Mouse (Mus musculus): ENCODE measurements at regions not wholly inside any gene's neighbourhood (a gene's known extent, or its start where the extent isn't known, plus 50 kb on each side); places are given as distances from the start of the nearest gene placed in this dataset.

DNA sequence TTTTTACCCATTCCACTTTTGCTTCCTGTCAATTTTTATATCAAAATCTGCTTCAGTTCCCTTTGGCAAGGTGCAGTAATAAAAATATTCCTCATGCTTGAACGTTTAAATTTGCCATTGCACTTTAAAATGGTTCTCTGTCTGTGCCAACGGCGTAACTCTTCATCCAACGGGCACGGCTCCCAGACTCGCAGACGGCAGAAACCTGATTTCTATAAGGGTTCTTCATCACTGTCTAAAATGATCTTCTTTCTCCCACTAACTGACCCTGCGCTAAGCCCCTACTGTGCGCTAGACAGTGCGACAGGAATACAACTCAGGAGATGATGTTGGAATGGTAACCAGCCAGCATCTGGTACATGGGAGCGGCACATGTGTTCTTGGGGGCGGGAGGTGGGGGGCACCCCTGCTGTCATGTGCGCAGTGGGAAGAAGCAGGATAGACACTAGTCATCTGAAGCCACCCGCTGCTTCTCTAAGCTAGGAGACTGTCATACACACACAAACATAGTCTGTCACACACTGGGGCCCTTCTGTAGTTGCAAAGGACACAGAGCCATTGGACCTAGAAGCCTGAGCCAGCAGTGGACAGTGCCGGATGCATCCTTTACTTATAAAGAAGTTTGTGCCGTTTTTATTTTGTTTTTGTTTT, 197.8 kb downstream of the Rpap3 start:
- WGBS: 92% methylated on average over 16 of the region's 16 CpGs

GRCm38 (mm10) chr15:97507176-97507575, 198.4 kb downstream of the Rpap3 start:
- DNase-seq (ENCODE audit: extremely low read depth, low read depth, low spot score): no peak

More for the DNA sequence above, 197.8 kb downstream of the Rpap3 start:
- H3K27ac ChIP-seq (replicated peaks; ENCODE audit: insufficient read depth, low read depth, low read length): no peak overlapping the region
- no peaks in the 10 kb centered on the region for H3K36me3 ChIP-seq (ENCODE audit: control insufficient read depth, insufficient read depth, low read length)
- H3K27me3 ChIP-seq (ENCODE audit: control insufficient read depth, insufficient read depth, low read length): no peaks in the 10 kb centered on the region
- no peaks in the 10 kb centered on the region for H3K4me1 ChIP-seq (ENCODE audit: control insufficient read depth, insufficient read depth, low read length)
- H3K4me3 ChIP-seq (ENCODE audit: insufficient read depth, low read depth, low read length): no peak overlapping the region
- no peak for DNase-seq (ENCODE audit: extremely low read depth, low read depth, low spot score)
- TF ChIP-seq POLR2A (IDR thresholded peaks at IDR 0.05; ENCODE audit: extremely low read depth, insufficient read depth, low read length): no peak
- TF ChIP-seq CTCF (IDR thresholded peaks at IDR 0.05; ENCODE audit: low read depth, low read length): no peak
- no peak overlapping the region for H3K9ac ChIP-seq (ENCODE audit: low read depth, low read length)
- H3K79me2 ChIP-seq (ENCODE audit: control insufficient read depth, insufficient read depth, low read length): no peaks in the 10 kb centered on the region

DNA sequence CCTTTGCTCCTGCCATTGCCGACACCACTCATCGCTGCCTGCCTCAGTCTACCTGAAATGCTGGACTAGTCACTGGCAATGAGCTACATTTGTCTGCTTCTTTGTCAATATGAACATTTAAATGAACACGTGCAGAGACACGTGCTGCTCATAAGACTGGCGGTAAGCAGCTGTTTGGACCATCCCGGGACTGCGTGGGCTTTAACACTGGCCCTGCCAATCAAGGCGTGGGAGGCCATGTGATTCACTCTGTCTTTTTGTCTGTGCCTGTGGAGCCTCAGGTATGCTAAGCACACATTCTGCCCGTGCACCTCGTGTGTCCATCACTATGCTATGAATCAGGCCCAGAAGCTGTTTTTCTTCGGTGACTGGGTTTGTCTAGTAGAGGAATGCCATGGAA, 199.9 kb downstream of the Rpap3 start:
- H3K27ac ChIP-seq (replicated peaks; ENCODE audit: insufficient read depth, low read depth, low read length): no peak overlapping the region
- H3K36me3 ChIP-seq (ENCODE audit: control insufficient read depth, insufficient read depth, low read length): no peaks in the 10 kb centered on the region
- DNase-seq (ENCODE audit: extremely low read depth, low read depth, low spot score): no peak
- H3K9ac ChIP-seq (ENCODE audit: low read depth, low read length): no peak overlapping the region
- H3K4me1 ChIP-seq (ENCODE audit: control insufficient read depth, insufficient read depth, low read length): no peaks in the 10 kb centered on the region
- H3K27me3 ChIP-seq (ENCODE audit: control insufficient read depth, insufficient read depth, low read length): no peaks in the 10 kb centered on the region
- TF ChIP-seq CTCF (IDR thresholded peaks at IDR 0.05; ENCODE audit: low read depth, low read length) (no peak), POLR2A (IDR thresholded peaks at IDR 0.05; ENCODE audit: extremely low read depth, insufficient read depth, low read length) (no peak)
- WGBS: 94% methylated on average over 11 of the region's 11 CpGs
- H3K79me2 ChIP-seq (ENCODE audit: control insufficient read depth, insufficient read depth, low read length): no peaks in the 10 kb centered on the region
- no peak overlapping the region for H3K4me3 ChIP-seq (ENCODE audit: insufficient read depth, low read depth, low read length)

More at GRCm38 (mm10) chr15:97507176-97507575, 198.4 kb downstream of the Rpap3 start:
- Histone ChIP-seq H3K4me1 (ENCODE audit: control insufficient read depth, insufficient read depth, low read length) (no peaks in the 10 kb centered on the region), H3K27me3 (ENCODE audit: control insufficient read depth, insufficient read depth, low read length) (no peaks in the 10 kb centered on the region), H3K79me2 (ENCODE audit: control insufficient read depth, insufficient read depth, low read length) (no peaks in the 10 kb centered on the region), H3K9ac (ENCODE audit: low read depth, low read length) (no peak overlapping the region), H3K4me3 (ENCODE audit: insufficient read depth, low read depth, low read length) (no peak overlapping the region), H3K36me3 (ENCODE audit: control insufficient read depth, insufficient read depth, low read length) (no peaks in the 10 kb centered on the region), H3K27ac (replicated peaks; ENCODE audit: insufficient read depth, low read depth, low read length) (no peak overlapping the region)
- WGBS: 97% methylated on average over 11 of the region's 11 CpGs
- TF ChIP-seq CTCF (IDR thresholded peaks at IDR 0.05; ENCODE audit: low read depth, low read length) (no peak), POLR2A (IDR thresholded peaks at IDR 0.05; ENCODE audit: extremely low read depth, insufficient read depth, low read length) (no peak)

DNA sequence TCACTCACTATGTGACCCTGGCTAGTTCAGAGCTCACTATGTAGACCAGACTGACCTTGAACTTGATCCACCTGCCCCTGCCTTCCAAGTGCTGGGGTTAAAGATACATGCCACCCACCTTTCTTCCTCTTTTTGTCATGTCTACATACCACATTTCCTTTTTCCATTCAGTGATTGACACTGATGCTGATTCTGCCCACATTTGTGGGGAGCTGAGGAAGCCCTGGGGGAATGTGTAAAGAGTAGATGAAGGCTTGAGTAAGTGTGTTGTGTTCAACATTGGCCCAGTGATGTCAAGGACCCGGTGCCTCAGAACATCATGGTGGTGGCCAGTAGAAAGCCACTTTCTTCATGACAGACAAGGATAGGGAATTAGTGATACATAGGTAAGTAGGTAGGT, 201.3 kb downstream of the Rpap3 start:
- 81% methylated on average over 1 of the region's 1 CpGs for WGBS
- H3K79me2 ChIP-seq (ENCODE audit: control insufficient read depth, insufficient read depth, low read length): no peaks in the 10 kb centered on the region
- H3K4me3 ChIP-seq (ENCODE audit: insufficient read depth, low read depth, low read length): no peak overlapping the region
- H3K9ac ChIP-seq (ENCODE audit: low read depth, low read length): no peak overlapping the region
- DNase-seq (ENCODE audit: extremely low read depth, low read depth, low spot score): no peak
- no peak for TF ChIP-seq POLR2A (IDR thresholded peaks at IDR 0.05; ENCODE audit: extremely low read depth, insufficient read depth, low read length)
- no peak for TF ChIP-seq CTCF (IDR thresholded peaks at IDR 0.05; ENCODE audit: low read depth, low read length)
- no peaks in the 10 kb centered on the region for H3K36me3 ChIP-seq (ENCODE audit: control insufficient read depth, insufficient read depth, low read length)
- H3K4me1 ChIP-seq (ENCODE audit: control insufficient read depth, insufficient read depth, low read length): no peaks in the 10 kb centered on the region
- H3K27ac ChIP-seq (replicated peaks; ENCODE audit: insufficient read depth, low read depth, low read length): no peak overlapping the region
- no peaks in the 10 kb centered on the region for H3K27me3 ChIP-seq (ENCODE audit: control insufficient read depth, insufficient read depth, low read length)

DNA sequence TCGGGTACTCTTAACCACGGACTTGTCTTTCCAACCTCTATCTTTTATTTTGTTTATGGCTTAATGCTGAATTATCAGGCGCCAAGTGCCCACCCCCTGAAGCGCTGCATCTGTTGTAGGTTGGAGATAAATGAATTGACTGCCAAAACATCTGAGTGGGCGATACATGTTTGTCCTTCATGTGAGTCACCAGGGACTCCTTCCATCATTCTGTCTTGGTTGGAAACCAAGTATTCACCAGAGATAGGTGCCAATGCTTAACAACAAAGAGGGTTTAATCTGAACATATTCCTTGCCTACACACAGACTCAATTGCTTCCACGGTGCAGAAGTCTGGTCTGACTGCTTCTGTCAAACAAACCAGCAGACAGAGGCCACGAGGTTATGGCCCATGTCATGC, 203.6 kb downstream of the Rpap3 start:
- TF ChIP-seq CTCF (IDR thresholded peaks at IDR 0.05; ENCODE audit: low read depth, low read length): no peak
- TF ChIP-seq POLR2A (IDR thresholded peaks at IDR 0.05; ENCODE audit: extremely low read depth, insufficient read depth, low read length): no peak
- 90% methylated on average over 7 of the region's 7 CpGs for WGBS

GRCm38 (mm10) chr15:97501420-97501819, 204.2 kb downstream of the Rpap3 start:
- no peaks in the 10 kb centered on the region for H3K4me1 ChIP-seq (ENCODE audit: control insufficient read depth, insufficient read depth, low read length)
- no peak overlapping the region for H3K27ac ChIP-seq (replicated peaks; ENCODE audit: insufficient read depth, low read depth, low read length)
- H3K79me2 ChIP-seq (ENCODE audit: control insufficient read depth, insufficient read depth, low read length): no peaks in the 10 kb centered on the region
- no peak overlapping the region for H3K4me3 ChIP-seq (ENCODE audit: insufficient read depth, low read depth, low read length)
- H3K36me3 ChIP-seq (ENCODE audit: control insufficient read depth, insufficient read depth, low read length): no peaks in the 10 kb centered on the region
- WGBS: 87% methylated on average over 9 of the region's 9 CpGs
- no peak overlapping the region for H3K9ac ChIP-seq (ENCODE audit: low read depth, low read length)
- TF ChIP-seq POLR2A (IDR thresholded peaks at IDR 0.05; ENCODE audit: extremely low read depth, insufficient read depth, low read length): no peak
- no peak for TF ChIP-seq CTCF (IDR thresholded peaks at IDR 0.05; ENCODE audit: low read depth, low read length)
- DNase-seq (ENCODE audit: extremely low read depth, low read depth, low spot score): no peak
- H3K27me3 ChIP-seq (ENCODE audit: control insufficient read depth, insufficient read depth, low read length): no peaks in the 10 kb centered on the region

More for the DNA sequence above, 203.6 kb downstream of the Rpap3 start:
- no peaks in the 10 kb centered on the region for H3K36me3 ChIP-seq (ENCODE audit: control insufficient read depth, insufficient read depth, low read length)
- H3K79me2 ChIP-seq (ENCODE audit: control insufficient read depth, insufficient read depth, low read length): no peaks in the 10 kb centered on the region
- no peaks in the 10 kb centered on the region for H3K4me1 ChIP-seq (ENCODE audit: control insufficient read depth, insufficient read depth, low read length)
- no peak overlapping the region for H3K27ac ChIP-seq (replicated peaks; ENCODE audit: insufficient read depth, low read depth, low read length)
- H3K27me3 ChIP-seq (ENCODE audit: control insufficient read depth, insufficient read depth, low read length): no peaks in the 10 kb centered on the region
- no peak for DNase-seq (ENCODE audit: extremely low read depth, low read depth, low spot score)
- no peak overlapping the region for H3K9ac ChIP-seq (ENCODE audit: low read depth, low read length)
- no peak overlapping the region for H3K4me3 ChIP-seq (ENCODE audit: insufficient read depth, low read depth, low read length)
